Mouse (Mus musculus) embryo, embryonic 10 days (tissue): Measurements from ENCODE around the gene Dhx8.

Experiments
- DNase-seq: peaks from one replicate; pipeline ENCODE4 v3.0.0-alpha.2; 2015; ENCODE audit warnings: low spot score

Gene Dhx8

DNA sequence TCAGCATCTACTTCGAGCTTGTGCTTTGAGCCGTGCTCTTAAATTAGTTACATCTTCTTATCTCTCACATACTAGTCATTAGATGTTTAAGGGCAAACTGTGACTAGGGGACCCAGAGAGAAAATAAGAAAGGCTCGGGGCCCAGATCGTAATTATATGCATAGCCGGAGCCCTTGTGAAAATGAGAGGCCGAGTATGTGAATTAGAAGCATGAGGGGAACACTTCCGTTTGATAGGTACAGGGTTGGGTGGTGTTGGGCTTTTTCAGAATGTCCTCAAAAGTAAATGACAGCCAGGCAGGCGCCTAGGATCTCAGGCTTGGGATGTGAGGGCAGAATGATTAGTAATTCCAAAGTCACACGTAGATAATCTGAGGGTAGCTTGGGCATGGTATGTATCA, 877 bp downstream of the Dhx8 start:
- DNase-seq = no peak

DNA sequence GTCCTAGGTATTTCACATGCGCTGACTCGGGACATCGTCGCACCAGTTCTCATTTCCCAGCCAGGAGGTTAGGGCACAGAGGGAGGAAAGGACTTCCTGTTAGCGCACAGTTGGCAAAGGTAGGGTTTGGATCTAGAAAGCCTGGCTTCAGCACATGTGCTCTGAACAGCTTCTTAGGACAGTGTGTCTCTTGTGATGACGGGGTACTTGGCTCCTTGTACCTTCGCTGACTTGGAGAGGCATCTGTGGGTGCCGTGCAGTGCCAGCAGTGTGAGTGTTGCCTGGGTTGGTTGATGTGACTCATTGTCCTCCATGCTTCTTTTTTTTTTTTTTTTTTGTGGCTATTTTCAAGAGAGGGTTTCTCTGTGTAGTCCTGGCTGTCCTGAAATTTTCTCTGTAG, 23.9 kb downstream of the Dhx8 start:
- DNase-seq = no peak

DNA sequence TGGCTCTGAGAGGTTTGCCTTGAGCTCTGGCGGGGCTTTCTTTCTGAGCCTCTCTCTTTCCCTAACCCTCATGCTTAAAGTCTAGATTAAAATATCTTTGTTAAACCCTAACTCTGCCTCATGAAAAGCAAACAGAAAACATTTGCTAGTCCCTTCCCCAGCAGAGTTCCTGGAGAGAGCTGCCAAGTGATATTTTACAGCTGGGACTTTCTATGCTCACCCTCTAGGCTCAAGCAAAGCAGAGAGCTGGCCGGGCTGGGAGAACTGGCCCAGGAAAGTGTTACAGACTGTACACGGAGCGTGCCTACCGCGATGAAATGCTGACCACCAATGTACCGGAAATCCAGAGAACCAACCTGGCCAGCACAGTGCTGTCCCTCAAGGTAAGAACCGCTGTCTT, 24.6 kb downstream of the Dhx8 start:
- DNase-seq = no peak

DNA sequence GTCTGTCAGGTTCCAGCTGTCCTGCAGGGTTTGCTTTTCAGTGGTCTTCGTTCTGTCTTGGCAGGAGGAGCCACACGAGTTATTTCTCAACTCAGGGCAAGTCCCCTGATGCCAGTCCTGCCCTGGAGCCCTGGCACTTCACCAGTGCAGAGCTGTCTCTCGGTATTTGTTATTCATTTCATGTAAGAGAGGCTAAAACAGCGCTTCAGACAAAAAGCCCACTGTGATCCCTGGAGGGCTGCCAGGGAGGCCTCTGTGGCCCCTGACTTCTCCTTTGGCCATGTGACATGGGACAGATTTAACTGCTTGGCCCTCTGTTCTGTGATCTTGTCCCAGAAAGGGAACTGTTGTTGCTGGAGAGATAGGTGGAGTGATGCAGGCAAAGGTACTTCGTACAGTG, 25.7 kb downstream of the Dhx8 start:
- no peak for DNase-seq

DNA sequence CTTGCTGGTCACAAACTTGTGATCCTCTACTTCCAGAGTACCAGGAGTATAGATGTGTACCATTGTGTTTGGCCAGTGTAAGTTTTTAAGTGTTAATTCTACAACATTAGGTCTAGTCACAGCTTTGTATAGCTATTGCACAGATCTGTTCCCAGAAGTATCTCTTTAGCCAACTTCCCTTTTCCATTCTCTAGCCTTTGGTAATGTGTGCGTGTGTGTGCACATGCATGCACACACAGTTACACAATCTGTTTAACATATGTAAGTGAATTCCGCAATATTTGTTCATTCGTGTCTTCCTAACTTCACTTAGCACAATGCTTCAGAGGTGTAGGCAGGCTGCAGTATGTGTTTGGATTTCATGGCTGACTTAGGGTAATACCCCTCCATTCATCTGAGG, 26.8 kb downstream of the Dhx8 start:
- no peak for DNase-seq

DNA sequence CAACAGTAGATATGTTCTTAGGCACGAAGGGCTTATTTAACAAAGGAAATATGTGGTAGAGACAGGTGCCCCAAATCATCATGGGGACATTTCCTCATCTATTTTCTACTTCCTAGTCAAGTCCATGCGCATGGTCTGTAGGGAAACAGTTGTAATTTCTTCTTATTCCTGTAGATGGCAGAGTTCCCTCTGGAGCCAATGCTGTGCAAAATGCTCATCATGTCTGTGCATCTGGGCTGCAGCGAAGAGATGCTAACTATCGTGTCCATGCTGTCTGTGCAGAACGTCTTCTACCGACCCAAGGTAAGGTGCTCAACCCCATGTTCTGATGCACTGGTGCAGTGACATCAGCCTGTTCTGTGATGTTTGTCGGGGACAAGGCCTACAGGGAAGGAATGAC, 31.0 kb downstream of the Dhx8 start:
- peak; percentile 76 for DNase-seq

DNA sequence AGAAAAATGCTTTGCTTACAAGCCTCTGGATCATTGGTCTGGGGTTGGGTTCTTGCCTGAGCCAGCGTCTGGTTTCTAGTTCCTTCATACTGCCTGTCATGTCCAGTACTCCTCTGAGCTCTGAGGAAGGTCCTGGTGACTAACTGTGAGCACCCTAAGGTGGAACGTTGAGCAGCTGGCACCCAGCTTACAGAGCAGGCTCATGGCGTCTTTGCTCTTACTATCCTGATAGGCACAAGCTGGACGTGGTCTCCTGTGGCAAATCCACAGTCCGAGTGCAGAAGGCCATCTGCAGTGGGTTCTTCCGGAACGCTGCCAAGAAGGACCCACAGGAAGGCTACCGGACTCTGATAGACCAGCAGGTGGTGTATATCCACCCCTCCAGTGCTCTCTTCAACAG, 31.8 kb downstream of the Dhx8 start:
- no peak for DNase-seq

DNA sequence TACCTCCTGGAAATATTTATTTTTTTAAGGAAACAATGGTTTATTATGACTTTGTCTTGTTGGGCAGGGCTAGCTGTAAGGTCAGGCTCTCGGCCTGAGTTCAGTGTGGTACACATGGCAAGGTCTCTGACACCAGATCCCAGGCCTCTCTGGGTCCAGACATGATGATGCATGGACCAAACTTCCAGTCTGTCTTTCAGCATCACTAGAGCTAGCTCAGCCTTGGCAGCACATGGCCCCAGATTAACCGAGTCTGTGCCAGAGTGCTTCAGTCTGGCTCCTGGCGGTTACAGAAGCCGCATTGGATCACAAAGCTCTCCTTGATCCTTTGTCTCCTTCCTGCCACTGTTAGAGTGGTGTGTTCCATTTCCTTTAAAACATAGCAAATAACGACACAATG, 34.6 kb downstream of the Dhx8 start:
- DNase-seq = no peak

DNA sequence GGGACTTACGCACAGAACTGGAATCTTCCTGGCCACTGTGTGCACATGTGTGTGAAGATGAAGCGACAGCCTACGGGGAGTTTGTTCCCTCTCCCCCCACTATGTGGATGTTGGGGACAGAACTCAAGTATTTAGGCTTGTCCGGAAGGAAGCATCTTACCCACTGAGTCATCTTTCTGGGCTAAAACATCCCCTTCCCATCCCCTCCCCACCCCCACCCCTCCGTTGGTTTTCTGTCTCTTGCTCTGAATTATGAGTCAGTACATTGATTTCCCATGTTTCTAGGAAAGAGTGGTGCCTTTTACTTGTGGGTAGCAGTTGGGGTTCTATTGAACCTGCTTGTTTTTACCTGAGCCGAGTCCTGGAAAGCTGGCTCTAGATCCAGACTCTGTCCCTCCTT, 36.0 kb downstream of the Dhx8 start:
- DNase-seq = no peak

DNA sequence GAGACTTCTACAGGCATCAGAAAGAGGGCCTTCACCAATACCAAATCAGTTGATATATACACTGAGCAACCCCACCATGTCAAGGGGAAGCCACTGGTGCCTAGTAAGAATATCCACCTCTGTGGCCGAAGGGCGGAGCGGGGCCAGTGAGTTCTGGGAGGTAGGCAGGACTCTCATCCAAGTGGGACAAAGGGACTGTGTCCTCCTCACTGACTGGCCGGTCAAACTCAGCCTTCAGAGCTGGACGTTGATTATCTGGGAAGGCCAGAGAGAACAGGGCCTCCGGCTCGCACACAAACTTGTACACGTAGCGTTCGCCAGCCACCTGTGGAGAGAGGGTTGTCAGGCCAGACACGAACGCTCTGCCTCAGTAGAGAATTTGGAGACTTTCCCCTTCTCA, 37.5 kb downstream of the Dhx8 start:
- no peak for DNase-seq

DNA sequence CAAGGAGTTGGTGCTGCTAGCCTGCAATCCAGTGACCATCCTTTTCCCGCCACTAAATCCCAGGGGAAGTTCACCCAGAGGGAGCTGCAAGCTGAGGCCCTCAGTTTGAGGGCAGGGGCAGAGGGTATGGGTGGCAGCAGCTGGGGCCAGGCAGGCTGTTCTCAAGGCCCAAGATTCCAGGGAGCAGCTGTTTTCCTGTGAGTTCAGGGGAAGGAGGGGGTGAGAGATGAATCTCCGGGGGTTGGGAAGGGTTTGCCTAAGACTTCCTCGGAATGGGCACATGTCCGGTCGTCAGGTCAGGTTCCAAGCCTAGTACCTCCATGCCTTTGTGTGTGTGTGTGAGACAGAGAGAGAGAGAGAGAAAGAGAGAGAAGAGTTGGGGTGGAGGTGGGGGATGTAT, 39.3 kb downstream of the Dhx8 start:
- DNase-seq = no peak

DNA sequence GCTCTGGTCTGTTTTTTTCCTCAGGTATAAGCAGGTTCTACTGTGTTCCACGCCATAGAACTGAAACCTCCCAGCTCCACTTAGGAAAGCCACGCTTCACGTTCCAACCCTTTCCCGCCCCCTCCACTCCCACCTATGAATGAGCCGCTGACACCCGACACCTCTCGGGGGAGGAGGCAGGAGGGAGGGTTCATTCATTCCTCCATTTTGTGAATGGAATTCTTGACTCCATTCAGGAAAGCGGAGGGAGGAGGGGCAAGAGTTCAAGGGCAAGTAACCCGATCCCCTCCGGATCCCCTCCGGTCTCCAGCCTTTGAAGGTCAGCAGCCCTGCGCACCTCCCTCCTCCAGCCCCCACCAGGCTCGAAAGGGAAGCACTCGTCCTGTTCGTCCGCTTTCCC, 39.7 kb downstream of the Dhx8 start:
- DNase-seq = peak; percentile 94

DNA sequence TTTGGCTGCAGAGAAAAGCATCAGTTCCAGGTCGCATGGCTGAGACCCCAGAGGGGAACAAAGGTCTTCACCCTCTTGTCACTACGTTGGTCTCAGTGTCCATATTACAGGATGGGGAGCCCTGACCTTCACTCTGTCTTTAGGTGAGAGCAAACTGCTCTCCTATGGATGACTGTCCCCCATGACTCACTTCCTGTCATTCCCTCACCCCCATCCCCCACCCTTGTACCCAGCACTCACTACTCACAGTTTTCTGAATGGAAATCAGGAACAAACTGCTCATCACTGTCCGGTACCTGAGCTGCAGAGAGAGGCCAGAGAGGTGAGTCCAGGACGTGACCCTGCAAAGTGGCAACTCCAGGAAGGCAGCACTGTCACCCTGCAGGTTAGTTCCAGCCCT, 44.1 kb downstream of the Dhx8 start:
- no peak for DNase-seq

DNA sequence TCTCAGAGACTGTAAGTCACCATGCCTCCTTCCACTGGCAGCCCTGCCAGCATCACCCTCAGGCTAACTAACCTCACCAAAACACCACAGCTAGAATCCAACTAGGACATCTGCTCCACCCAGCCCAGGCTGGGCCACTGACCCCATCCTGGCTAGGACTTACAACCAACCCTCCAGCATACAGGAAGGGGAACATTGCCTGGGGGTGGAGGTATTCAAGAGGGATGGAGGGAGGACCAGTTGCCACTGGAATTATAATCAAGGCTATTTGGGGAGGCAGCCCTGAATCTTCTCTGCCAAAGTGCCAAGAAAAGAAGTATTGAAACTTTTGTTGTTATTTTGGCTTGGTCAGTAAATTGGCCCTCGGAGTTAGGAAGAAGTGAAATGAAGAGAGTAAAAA, 50.4 kb downstream of the Dhx8 start:
- no peak for DNase-seq

DNA sequence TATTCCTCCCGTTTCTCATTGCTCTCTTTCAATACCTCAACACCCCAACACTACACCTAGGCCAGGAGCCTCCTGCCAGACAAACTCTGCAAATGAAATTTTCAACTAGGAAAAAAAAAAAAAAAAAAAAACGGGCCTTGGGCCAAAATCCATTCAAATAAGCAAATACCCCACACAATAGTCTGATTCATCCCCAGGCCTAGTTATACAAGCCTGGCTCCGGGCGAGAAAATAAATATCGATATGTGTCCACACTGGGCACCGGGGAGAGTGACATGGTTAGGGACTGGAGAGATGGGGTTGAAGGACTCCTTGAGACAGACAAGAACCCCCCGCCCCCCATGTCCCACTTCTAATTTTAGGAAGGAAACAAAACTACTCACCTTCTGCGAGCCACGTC, 50.9 kb downstream of the Dhx8 start:
- DNase-seq = no peak

DNA sequence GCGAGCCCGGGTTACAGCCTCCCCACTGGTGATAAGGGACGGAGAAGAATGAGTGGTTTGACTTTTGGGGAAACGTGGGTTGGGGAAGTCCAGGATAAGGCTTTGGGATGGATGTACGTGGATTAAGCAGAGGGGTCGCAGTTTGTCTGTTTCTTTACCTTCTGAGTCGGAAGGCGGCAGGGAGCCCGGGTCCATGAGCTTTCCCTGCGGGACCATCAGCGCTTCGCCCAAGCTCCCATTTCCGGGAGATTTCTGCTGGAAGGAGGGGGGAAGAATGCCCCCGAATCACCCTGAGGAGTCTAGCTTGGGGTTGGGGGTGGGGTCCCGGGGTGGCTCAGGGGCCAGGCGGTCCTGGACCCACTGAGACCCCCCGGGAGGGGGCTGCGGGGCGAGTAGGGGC, 51.4 kb downstream of the Dhx8 start:
- peak; percentile 14 for DNase-seq

DNA sequence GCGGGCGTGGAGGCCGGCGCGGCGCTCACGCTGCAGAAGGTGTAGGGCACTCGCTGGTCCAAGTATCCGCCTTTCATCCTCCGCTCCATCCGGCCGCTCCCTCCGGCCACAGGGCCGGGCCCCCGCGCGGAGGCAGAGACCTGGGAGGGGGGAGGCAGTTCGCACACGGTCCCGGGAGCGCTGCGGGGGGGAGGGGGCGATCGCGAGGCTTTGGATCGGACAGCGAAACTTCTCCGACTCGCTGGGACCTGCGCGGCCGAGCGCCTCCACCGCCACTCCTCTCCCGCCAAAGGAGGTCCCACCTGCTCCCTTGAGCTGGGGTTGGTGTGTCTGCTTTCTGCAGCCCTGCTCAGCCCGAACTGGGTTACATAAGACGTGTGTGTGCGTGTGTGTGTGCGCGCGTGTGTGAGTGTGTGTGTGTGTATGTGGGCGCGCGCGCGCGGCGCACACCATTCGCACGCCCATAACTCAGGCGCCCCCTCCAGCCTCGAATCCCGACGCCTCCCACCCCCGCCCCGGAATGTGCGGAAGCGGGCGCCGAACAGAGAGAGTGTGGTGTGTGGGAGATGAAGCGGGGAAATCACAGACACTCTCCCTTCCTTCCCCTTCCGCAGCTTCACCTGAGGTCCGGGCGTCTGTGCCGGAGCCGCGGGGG, 51.9 kb downstream of the Dhx8 start:
- DNase-seq = peak; percentile 55

DNA sequence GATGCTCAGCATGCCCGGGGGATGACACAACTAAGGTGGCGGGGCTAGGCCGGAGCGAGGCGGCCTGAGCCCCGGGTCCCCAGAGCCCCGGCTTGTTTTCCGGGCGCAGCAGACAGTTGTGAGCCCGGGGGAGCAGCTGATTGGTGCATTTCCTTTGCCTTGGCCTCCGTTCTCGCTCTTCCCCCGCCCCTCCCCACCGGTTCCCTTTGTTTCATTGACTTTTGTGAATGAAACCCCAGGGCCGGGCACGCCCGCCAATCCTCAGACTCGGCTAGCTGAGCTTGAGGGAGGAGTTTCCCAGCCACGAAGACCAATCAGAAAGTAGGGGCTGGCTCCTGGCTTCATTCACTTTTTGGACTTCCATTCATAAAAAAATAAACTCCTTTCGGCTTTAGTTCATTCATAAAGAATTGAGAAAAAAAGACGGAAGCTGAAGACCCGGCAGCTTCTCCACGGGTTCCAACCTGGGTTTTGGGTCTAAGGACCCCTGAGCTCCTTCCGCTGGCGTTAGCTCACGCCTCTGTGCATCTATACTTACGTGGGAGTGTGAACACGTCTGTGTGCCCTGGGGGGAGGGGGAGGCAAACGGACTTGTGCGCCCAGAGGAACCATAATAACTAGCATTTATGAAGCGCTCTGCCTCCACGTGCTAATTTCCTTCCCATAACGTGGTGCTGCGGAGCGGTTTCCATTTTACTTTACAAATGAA, 52.6 kb downstream of the Dhx8 start, which contains the start of gene Etv4:
TSS of gene Etv4 (minus strand) at position 229 of the 709 bp plus-strand sequence.
- DNase-seq = peak; percentile 94

DNA sequence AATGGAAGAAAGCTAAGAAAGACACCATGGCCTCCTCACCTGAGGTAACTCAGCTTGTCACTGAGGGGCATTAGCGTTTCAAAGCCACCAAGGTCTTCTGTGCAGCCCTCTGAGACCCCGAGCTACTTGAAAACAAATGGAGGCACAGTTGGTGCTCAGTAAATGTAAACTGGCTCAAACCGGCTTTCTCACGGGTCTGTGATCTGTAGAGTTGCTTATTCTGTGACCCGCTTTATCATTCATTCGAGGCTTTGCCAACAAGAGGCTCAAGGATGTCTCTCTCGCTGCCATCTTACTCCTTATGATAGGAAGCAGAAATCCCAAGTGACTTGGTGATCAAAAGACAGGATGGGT, 53.1 kb downstream of the Dhx8 start:
- peak; percentile 9 for DNase-seq

DNA sequence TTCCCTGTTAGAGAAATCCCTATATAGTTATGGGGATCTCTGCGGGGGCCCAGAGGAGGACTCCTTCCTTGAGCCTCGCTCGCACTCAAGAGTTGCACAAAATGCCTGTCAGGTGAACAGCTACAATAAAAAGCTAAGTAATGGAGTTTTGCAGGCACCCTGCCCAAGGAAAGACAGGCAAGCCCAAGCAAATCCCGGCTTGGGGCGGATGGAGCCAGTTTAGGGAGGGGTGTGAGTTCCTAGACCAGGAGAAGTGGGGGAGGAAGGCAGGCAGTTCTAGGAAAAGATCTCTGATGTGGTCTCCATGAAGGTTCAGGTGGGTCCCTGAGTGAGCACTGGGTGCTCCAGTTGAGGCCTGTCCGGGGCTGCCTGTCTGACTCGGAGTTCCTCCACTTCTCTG, 53.9 kb downstream of the Dhx8 start:
- DNase-seq = no peak

DNA sequence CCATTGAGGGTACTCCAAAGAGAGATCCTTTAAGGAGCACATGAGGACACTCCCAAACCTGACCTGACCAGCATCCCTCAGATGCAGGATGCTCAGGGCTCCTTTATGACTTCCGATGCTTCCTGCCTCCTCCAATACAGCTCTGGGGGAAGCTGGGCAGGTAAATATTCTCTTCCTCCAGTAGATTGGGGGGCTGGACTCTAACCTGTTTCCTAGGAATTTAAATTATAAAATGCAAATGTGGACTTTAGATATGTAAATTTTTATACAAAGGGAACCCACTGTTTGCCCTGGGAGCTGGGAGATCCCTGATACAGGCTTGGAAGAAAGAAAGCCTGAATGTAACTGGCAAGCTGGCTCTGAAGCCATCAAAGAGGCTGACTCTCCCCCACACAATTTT, 54.7 kb downstream of the Dhx8 start:
- DNase-seq = no peak

DNA sequence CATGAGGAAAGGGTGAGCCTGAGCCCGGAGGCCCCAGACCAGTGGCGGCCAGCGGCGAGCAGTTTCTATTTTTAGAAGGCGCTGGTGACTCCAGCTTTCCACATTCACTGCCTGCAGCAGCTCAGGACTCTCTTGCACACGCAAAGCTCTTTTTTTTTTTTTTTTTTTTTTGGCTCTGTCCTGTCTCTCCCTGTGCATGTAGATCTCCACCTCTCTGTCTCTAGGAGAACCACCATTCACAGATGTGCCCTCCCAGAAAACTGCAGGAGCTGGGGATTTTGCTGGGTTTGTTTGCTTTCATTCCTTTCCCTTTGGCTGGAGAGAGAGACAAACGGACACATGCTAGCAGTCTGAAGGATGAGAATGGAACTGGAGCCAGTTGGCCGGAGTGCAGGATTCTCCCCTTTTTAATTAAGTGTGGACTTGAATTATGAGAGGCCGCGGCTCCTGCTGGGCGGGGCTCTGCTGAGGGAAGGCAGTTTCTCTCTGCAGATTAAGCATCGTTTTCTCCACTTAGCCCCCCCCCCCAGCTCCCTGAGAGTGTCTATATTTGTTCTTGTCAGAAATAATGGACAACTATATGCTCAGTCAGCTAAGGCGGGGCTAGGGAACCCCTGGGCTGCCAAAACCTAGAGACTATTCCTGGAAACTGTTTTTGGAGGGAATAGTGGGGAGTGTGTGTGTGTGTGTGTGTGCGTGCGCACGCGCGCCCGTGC, 58.2 kb downstream of the Dhx8 start:
- DNase-seq = peak; percentile 18

DNA sequence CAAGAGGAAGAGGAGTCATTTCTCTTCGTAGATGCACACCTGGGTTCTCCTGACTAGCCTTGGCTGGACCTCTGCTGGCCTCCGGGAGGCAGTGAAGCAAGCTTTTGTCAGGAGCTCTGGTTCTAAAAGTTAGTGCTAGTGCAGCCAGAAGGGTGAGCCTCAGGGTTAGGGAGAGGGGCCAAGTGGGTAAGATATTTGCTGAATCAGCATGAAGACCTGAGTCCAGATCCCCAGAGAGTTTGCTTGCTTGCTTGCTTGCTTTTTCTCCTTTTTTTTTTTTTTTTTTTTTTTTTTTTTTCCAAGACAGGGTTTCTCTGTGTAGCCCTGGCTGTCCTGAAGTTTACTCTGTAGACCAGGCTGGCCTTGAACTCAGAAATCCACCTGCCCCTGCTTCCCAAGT, 64.6 kb downstream of the Dhx8 start:
- no peak for DNase-seq

DNA sequence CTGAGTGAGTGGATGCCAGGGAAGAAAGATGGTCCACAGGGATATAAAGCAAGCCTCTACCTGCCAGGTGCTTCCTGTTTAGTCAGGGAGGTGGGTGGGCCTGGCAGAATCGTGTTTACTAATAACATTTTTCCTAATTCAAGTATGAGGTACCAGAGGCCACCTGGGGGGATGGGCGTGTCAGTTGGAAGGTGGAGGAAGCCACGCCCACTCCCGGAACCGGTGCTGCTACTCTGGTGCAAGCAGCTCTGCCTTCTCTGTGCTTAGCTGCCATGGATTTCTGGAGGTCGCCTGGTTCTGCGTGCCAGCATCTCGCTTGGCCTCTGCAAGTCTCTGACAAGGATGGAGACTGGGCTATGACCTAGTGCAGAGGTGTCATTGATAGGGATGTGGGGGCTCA, 65.4 kb downstream of the Dhx8 start:
- DNase-seq = no peak
